Mouse (Mus musculus): Measurements from ENCODE around the gene Gm20883.
"Not testable (repeated sequence)": the region's sequence is repeated elsewhere in the genome, so short reads cannot be mapped to it uniquely, and the experiment has no call there.

Gene Gm20883

DNA sequence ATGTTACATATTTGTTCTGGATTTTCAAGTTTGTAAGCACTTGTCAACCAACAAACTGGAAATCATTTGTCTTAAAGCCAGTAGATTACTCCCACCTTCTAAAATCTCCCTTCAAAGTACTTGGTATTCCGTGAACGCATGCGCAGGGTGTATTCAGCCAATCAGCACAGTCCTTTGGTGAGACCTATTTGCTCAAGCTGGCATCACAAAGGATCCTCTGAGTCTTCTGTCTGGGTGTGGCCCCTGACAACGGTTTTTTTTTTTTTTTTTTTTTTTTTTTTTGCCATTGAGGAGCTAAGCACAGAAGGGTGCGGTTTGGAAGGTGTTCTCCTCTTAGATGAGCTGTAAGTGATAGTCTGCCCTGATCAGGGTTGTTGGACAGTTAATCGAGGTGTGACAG, at the start of gene Gm20883:
Gene Gm20883 (plus strand): TSS at position 301 of the 400 bp plus-strand sequence.
- DNase-seq (ENCODE audit: extremely low read depth, insufficient read length, low spot score): not testable (repeated sequence)

Data from 3134 (cell line).